Comparison of ENCODE assay signal across 41 mouse cellular contexts in genomic region chr13:98702361-98702760, GRCm38 (mm10). TPM values are rescaled to one million over a fixed set of nuclear protein-coding genes. Genes with fewer than 3 reads are reported as not detected.
"Had no signal": no experiment of that assay in that cellular context is flagged by ENCODE, and none has a peak within 500 bp of the region (broad histone marks: within the 10 kb centered on the region; RNA-seq: fewer than 3 reads in every experiment).

No protein-coding gene starts in this region.

- H3K9ac ChIP-seq: limb, embryonic 12.5 days; limb, embryonic 13.5 days; limb, embryonic 15.5 days; liver, embryonic 12.5 days; liver, embryonic 13.5 days; liver, embryonic 14.5 days; liver, embryonic 15.5 days; liver, postnatal 0 days; lung, embryonic 14.5 days; lung, embryonic 15.5 days; midbrain, embryonic 12.5 days; midbrain, embryonic 13.5 days; midbrain, embryonic 15.5 days; neural tube, embryonic 12.5 days had no signal

- DNase-seq: left cerebral cortex, postnatal 4 days; liver; liver, embryonic 13.5 days; liver, postnatal 0 days; lung, adult 18-20 months; lung, adult 2 months; lung, embryonic 14.5 days; lung, postnatal 10 days; lung, postnatal 14 days; lung, postnatal 36 days; lung, postnatal 4 days; midbrain, embryonic 14.5 days had no signal

- H3K4me3 ChIP-seq: limb, embryonic 10.5 days; limb, embryonic 12.5 days; limb, embryonic 13.5 days; limb, embryonic 15.5 days; liver, embryonic 12.5 days; liver, embryonic 13.5 days; liver, embryonic 15.5 days; lung, embryonic 15.5 days; megakaryocyte, embryonic 14.5 days; midbrain, embryonic 10.5 days; midbrain, embryonic 12.5 days; midbrain, embryonic 13.5 days; midbrain, embryonic 15.5 days; myocyte; neural tube, embryonic 12.5 days had no signal

- H3K4me1 ChIP-seq: liver, embryonic 12.5 days; liver, embryonic 13.5 days; liver, embryonic 15.5 days; midbrain, embryonic 10.5 days; midbrain, embryonic 12.5 days; midbrain, embryonic 13.5 days; midbrain, embryonic 15.5 days; neural tube, embryonic 12.5 days had no signal

- H3K36me3 ChIP-seq: limb, embryonic 10.5 days; limb, embryonic 12.5 days; limb, embryonic 13.5 days; limb, embryonic 15.5 days; liver, embryonic 12.5 days; liver, embryonic 13.5 days; liver, embryonic 15.5 days; lung, embryonic 15.5 days; midbrain, embryonic 10.5 days; midbrain, embryonic 12.5 days; midbrain, embryonic 13.5 days; midbrain, embryonic 15.5 days; neural tube, embryonic 12.5 days had no signal

- H3K27ac ChIP-seq: limb, embryonic 10.5 days; limb, embryonic 12.5 days; limb, embryonic 13.5 days; limb, embryonic 15.5 days; liver, embryonic 12.5 days; liver, embryonic 13.5 days; liver, embryonic 14.5 days; liver, embryonic 15.5 days; macrophage; midbrain, embryonic 10.5 days; midbrain, embryonic 12.5 days; midbrain, embryonic 13.5 days; midbrain, embryonic 15.5 days; neural tube, embryonic 12.5 days had no signal

- H3K4me2 ChIP-seq: limb, embryonic 12.5 days; limb, embryonic 13.5 days; limb, embryonic 15.5 days; liver, embryonic 11.5 days; liver, embryonic 12.5 days; liver, embryonic 13.5 days; liver, embryonic 15.5 days; lung, embryonic 14.5 days; lung, embryonic 15.5 days; midbrain, embryonic 11.5 days; midbrain, embryonic 12.5 days; midbrain, embryonic 13.5 days; midbrain, embryonic 15.5 days; neural tube, embryonic 12.5 days had no signal

- ATAC-seq: liver, embryonic 12.5 days; liver, postnatal 0 days; lung, postnatal 0 days; midbrain, embryonic 13.5 days; midbrain, embryonic 15.5 days; midbrain, embryonic 16.5 days had no signal

- H3K27me3 ChIP-seq: lung, embryonic 15.5 days; midbrain, embryonic 12.5 days; midbrain, embryonic 13.5 days; midbrain, embryonic 15.5 days; neural tube, embryonic 12.5 days had no signal

- H3K9me3 ChIP-seq: limb, embryonic 10.5 days; limb, embryonic 12.5 days; limb, embryonic 13.5 days; limb, embryonic 15.5 days; liver, embryonic 12.5 days; liver, embryonic 13.5 days; liver, embryonic 15.5 days; lung, embryonic 15.5 days; megakaryocyte, embryonic 14.5 days; midbrain, embryonic 10.5 days; midbrain, embryonic 12.5 days; midbrain, embryonic 13.5 days; midbrain, embryonic 15.5 days; neural tube, embryonic 12.5 days had no signal

RNA-seq across cellular contexts. Expression of gene Tmem171, which starts 7.7 kb away (rescaled TPM):
- total RNA-seq: left cerebral cortex, postnatal 25 days; left cerebral cortex, postnatal 36 days; liver, adult 2 months; megakaryocyte, adult 5-6 weeks; megakaryocyte-erythroid progenitor cell, adult 5-6 weeks; midbrain, postnatal 0 days; monocyte, adult 5-6 weeks had no signal
- polyA plus RNA-seq: limb, embryonic 10.5 days; limb, embryonic 11.5 days; liver, embryonic 12.5 days; liver, embryonic 13.5 days; midbrain, embryonic 10.5 days; midbrain, embryonic 11.5 days; midbrain, embryonic 12.5 days; midbrain, embryonic 13.5 days; midbrain, embryonic 14.5 days; midbrain, embryonic 15.5 days; midbrain, embryonic 16.5 days; midbrain, postnatal 0 days; neural tube, embryonic 11.5 days; neural tube, embryonic 12.5 days had no signal
